Mouse (Mus musculus) heart, adult 2 months (tissue): ENCODE results near the gene Zgrf1. TPM values are rescaled to one million over a fixed set of nuclear protein-coding genes. Genes with fewer than 3 reads are reported as not detected.

Source experiments
- DNase-seq, 2 experiments: peaks; one replicate each; pipeline ENCODE4 v3.0.0; 2021
- H3K27ac ChIP-seq: fragments of 200-600 bp; 2 replicates; pipeline ENCODE4 v1.8.1; 2022
- H3K27me3 ChIP-seq: fragments of 200-500 bp; 2 replicates; pipeline ENCODE4 v1.6.1; 2012; ENCODE audit warnings: mild to moderate bottlenecking, low read length, inconsistent platforms, mixed read lengths; ENCODE audit not compliant: control insufficient read depth, insufficient read depth
- H3K36me3 ChIP-seq: fragments of 200-500 bp; 2 replicates; pipeline ENCODE4 v1.6.1; 2012; ENCODE audit warnings: low read length, inconsistent platforms; ENCODE audit not compliant: control insufficient read depth, insufficient read depth
- H3K4me1 ChIP-seq: fragments of 200-500 bp; 2 replicates; pipeline ENCODE4 v1.6.1; 2011; ENCODE audit warnings: low read length; ENCODE audit not compliant: control insufficient read depth, insufficient read depth
- H3K4me3 ChIP-seq: fragments of 200-600 bp; 2 replicates; pipeline ENCODE4 v1.8.1; 2022
- H3K79me2 ChIP-seq: fragments of 200-500 bp; replicated peaks from 2 replicates; pipeline ENCODE4 v1.6.1; 2012; ENCODE audit warnings: mild to moderate bottlenecking, inconsistent platforms, low read length, moderate library complexity, mixed read lengths; ENCODE audit not compliant: control insufficient read depth, insufficient read depth
- H3K9ac ChIP-seq: fragments of 200-500 bp; 2 replicates; pipeline ENCODE4 v1.6.1; 2012; ENCODE audit warnings: low read depth, mild to moderate bottlenecking, control low read depth, inconsistent platforms, low read length, mixed read lengths
- CTCF ChIP-seq: fragments of 200-600 bp; IDR thresholded peaks from 2 replicates; pipeline ENCODE4 v1.8.1; 2022; ENCODE audit warnings: antibody characterized with exemption, mild to moderate bottlenecking, moderate library complexity
- EP300 ChIP-seq: fragments of 200-500 bp; IDR thresholded peaks from 2 replicates; pipeline ENCODE4 v1.6.1; 2011; ENCODE audit warnings: low read depth, low read length, control low read depth; ENCODE audit not compliant: insufficient read depth
- POLR2A ChIP-seq: fragments of 200-500 bp; IDR thresholded peaks from 2 replicates; pipeline ENCODE4 v1.6.1; 2011; ENCODE audit warnings: mild to moderate bottlenecking, low read depth, low read length, control low read depth; ENCODE audit not compliant: insufficient read depth
- WGBS: fragments of 180-500 bp; shearing (Covaris S2); methylation state at CpG from one replicate; pipeline ENCODE4 v1.1.7; 2018; 5-methylcytosine and 5-hydroxymethylcytosine counted together
- intact Hi-C: fragments of 180-260 bp; cut with DNase I; formaldehyde crosslinking; loops from one replicate; pipeline ENCODE4 v1.15.1; 2025
- polyA plus RNA-seq: library from polyadenylated mRNA; depleted of rRNA; stranded (reverse); fragments of >200 nt; gene quantifications from 2 replicates; pipeline ENCODE4 v1.2.3, GENCODE M21; 2012
- total RNA-seq, 2 experiments: library from RNA; stranded (reverse); gene quantifications; 2 replicates each; pipeline ENCODE4 v1.2.3; 2021

Zgrf1 gene
- total and polyA plus RNA-seq, 3 experiments = 0.27 to 0.66 (median 0.47) TPM

DNA sequence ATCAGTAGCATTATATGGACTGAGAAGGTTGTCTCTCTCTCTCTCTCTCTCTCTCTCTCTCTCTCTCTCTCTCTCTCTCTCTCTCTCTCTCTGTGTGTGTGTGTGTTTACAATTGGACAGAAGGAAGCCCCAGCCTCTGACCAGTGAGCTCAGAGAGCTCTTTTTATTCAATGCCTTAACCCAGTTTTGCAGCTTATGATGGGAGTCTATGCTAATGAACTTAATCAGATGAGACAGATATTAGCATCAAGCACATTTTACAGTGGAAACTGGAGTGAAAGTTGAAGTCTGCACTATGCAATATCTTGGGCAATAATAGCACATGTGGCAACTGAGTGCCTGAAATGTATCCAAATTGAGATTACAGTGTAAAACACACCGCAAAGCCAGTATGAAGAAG is 38.0 kb upstream of the Zgrf1 start:
- H3K79me2 ChIP-seq = no peaks in the 10 kb centered on the region
- no peak overlapping the region for H3K4me3 ChIP-seq
- no peak overlapping the region for H3K27ac ChIP-seq
- 82% methylated on average over 1 of the region's 1 CpGs for WGBS
- H3K27me3 ChIP-seq = no peaks in the 10 kb centered on the region
- DNase-seq = no peak
- intact Hi-C loops = no loop called here
- no peaks in the 10 kb centered on the region for H3K36me3 ChIP-seq
- H3K4me1 ChIP-seq = no peaks in the 10 kb centered on the region; the same call in 1 of the 2 replicates
- no peak overlapping the region for H3K9ac ChIP-seq
- TF ChIP-seq EP300 (no peak), POLR2A (no peak), CTCF (no peak)

GRCm38 (mm10) chr3:127520300-127520699 is 33.0 kb upstream of the Zgrf1 start:
- no peak for DNase-seq
- TF ChIP-seq CTCF (no peak), POLR2A (no peak), EP300 (no peak)
- Histone ChIP-seq H3K4me3 (no peak overlapping the region), H3K9ac (no peak overlapping the region), H3K4me1 (peaks cover 1% of the 10 kb centered on the region), H3K36me3 (no peaks in the 10 kb centered on the region; the same call in none of the 2 replicates), H3K79me2 (no peaks in the 10 kb centered on the region), H3K27ac (peak overlapping the region; percentile 64), H3K27me3 (no peaks in the 10 kb centered on the region)
- 40% methylated on average over 6 of the region's 6 CpGs for WGBS
- intact Hi-C loops = no loop called here

GRCm38 (mm10) chr3:127521156-127521555 is 32.1 kb upstream of the Zgrf1 start:
- H3K36me3 ChIP-seq = no peaks in the 10 kb centered on the region; the same call in none of the 2 replicates
- no peaks in the 10 kb centered on the region for H3K79me2 ChIP-seq
- no peak overlapping the region for H3K4me3 ChIP-seq
- peak overlapping the region; percentile 64 for H3K27ac ChIP-seq
- intact Hi-C loops = no loop called here
- H3K27me3 ChIP-seq = no peaks in the 10 kb centered on the region
- 43% methylated on average over 10 of the region's 10 CpGs for WGBS
- peaks cover 1% of the 10 kb centered on the region for H3K4me1 ChIP-seq
- peak; percentile 41 to 52 for DNase-seq
- no peak overlapping the region for H3K9ac ChIP-seq
- TF ChIP-seq POLR2A = peak; percentile 44; the same call in 1 of the 2 replicates
- TF ChIP-seq EP300 = 0 out of 2 replicates have a peak, but pooled peaks have one; percentile 51
- TF ChIP-seq CTCF = peak; percentile 42

DNA sequence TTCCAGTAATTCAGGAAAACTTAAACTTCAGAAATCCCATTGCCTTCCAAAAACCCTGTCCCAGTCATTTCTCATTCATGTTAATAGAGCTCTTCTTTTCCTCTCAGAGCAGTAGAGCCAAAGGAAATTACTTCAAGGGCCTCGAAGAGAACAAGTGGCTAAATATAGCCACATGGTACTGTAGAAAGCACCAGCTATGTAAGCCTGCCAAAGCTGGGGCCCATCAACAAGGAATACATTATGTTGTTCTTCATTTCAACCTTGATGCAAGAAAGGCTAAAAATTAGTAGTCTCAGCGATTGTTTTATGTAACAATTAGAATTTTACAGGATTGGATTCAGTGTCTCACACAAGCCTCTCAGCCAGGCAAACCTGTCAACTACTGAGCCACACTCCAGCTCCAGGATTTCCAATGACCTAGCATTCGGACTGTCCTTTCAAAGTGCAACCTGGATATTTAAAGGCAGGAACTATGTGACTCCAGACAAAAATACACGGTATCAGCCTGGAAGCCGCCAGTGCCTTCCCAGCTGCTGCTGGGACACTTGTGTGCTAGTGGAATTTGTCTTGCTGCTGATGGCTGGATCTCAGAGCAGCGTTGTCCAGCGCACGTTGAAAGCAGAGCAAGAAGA is 28.0 kb upstream of the Zgrf1 start:
- no peaks in the 10 kb centered on the region for H3K79me2 ChIP-seq
- peak overlapping the region; percentile 57 for H3K9ac ChIP-seq
- H3K4me3 ChIP-seq = no peak overlapping the region
- peaks cover 6% of the 10 kb centered on the region for H3K4me1 ChIP-seq
- WGBS = 39% methylated on average over 8 of the region's 8 CpGs
- TF ChIP-seq EP300 (0 out of 2 replicates have a peak, but pooled peaks have one; percentile 42), POLR2A (peak; percentile 78), CTCF (no peak)
- intact Hi-C loops = no loop called here
- no peaks in the 10 kb centered on the region for H3K27me3 ChIP-seq
- no peaks in the 10 kb centered on the region; the same call in none of the 2 replicates for H3K36me3 ChIP-seq
- peak; percentile 23 to 58 for DNase-seq
- peak overlapping the region; percentile 78 for H3K27ac ChIP-seq

- Histone ChIP-seq H3K4me3 (no peak overlapping the region), H3K27me3 (no peaks in the 10 kb centered on the region), H3K9ac (no peak overlapping the region), H3K36me3 (no peaks in the 10 kb centered on the region; the same call in none of the 2 replicates), H3K79me2 (no peaks in the 10 kb centered on the region), H3K27ac (peak overlapping the region; percentile 75), H3K4me1 (peaks cover 6% of the 10 kb centered on the region)
- DNase-seq = peak; percentile 27 to 60
- intact Hi-C loops = no loop called here
- TF ChIP-seq POLR2A (peak; percentile 46; the same call in 1 of the 2 replicates), CTCF (no peak), EP300 (peak; percentile 61; the same call in 1 of the 2 replicates)
- WGBS = 40% methylated on average over 5 of the region's 5 CpGs
Observed at GRCm38 (mm10) chr3:127527465-127528034, 25.7 kb upstream of the Zgrf1 start.

GRCm38 (mm10) chr3:127529210-127529609 is 24.1 kb upstream of the Zgrf1 start:
- Histone ChIP-seq H3K79me2 (no peaks in the 10 kb centered on the region), H3K36me3 (no peaks in the 10 kb centered on the region; the same call in none of the 2 replicates), H3K27ac (no peak overlapping the region), H3K27me3 (no peaks in the 10 kb centered on the region), H3K4me3 (no peak overlapping the region), H3K9ac (no peak overlapping the region), H3K4me1 (peaks cover 6% of the 10 kb centered on the region)
- TF ChIP-seq EP300 = no peak
- no peak for TF ChIP-seq POLR2A
- no peak for TF ChIP-seq CTCF
- WGBS = 79% methylated on average over 3 of the region's 3 CpGs
- intact Hi-C loops = no loop called here
- DNase-seq = no peak
